Mouse (Mus musculus) MEL (cell line): ENCODE measurements around the gene Skp2. TPM values are rescaled to one million over a fixed set of nuclear protein-coding genes. Genes with fewer than 3 reads are reported as not detected.
A peak's percentile ranks its signal among the peaks of the same experiment; 100 is the strongest.

Experiments used
- DNase-seq: peaks from one replicate; pipeline ENCODE4 v3.0.0; 2011; ENCODE audit warnings: low read depth, low spot score
- H3K27ac ChIP-seq: 2 replicates; pipeline ENCODE4 v1.5.1; 2012; ENCODE audit warnings: low read depth, mild to moderate bottlenecking, control low read depth, low read length, moderate library complexity; ENCODE audit not compliant: control insufficient read depth
- H3K27me3 ChIP-seq, 2 experiments: fragments of 150-350 bp in 1 of 2; sonication (generic) in 1 of 2; 2 replicates each; pipeline ENCODE4 v1.6.1; 2012; ENCODE audit warnings: low read length in 2 of 2, mild to moderate bottlenecking in 2 of 2, improper control_type of control experiment in 1 of 2, moderate library complexity in 1 of 2; ENCODE audit not compliant: insufficient read depth in 2 of 2, control insufficient read depth in 1 of 2
- H3K36me3 ChIP-seq, 2 experiments: 2 replicates each; pipeline ENCODE4 v1.6.1; 2012 to 2014; ENCODE audit warnings: low read length in 2 of 2, improper control_type of control experiment in 1 of 2, inconsistent platforms in 1 of 2, mild to moderate bottlenecking in 1 of 2; ENCODE audit not compliant: insufficient read depth in 2 of 2, control insufficient read depth in 1 of 2
- H3K4me1 ChIP-seq, 2 experiments: fragments of 150-350 bp in 1 of 2; sonication (generic) in 1 of 2; 2 replicates each; pipeline ENCODE4 v1.6.1; 2012; ENCODE audit warnings: low read length in 2 of 2, improper control_type of control experiment in 1 of 2, mild to moderate bottlenecking in 1 of 2; ENCODE audit not compliant: insufficient read depth in 2 of 2, control insufficient read depth in 1 of 2
- H3K4me3 ChIP-seq, 2 experiments: fragments of 150-350 bp in 1 of 2; sonication (generic) in 1 of 2; 2 replicates each; pipeline ENCODE4 v1.5.1; 2012; ENCODE audit warnings: low read depth in 2 of 2, low read length in 2 of 2, mild to moderate bottlenecking in 2 of 2, moderate library complexity in 2 of 2, control low read depth in 1 of 2, improper control_type of control experiment in 1 of 2; ENCODE audit not compliant: control insufficient read depth in 1 of 2, insufficient read depth in 1 of 2
- H3K79me2 ChIP-seq: 2 replicates; pipeline ENCODE4 v1.6.1; 2012; ENCODE audit warnings: mild to moderate bottlenecking, low read length, moderate library complexity; ENCODE audit not compliant: control insufficient read depth, poor library complexity, insufficient read depth
- H3K9ac ChIP-seq: 2 replicates; pipeline ENCODE4 v1.6.1; 2012; ENCODE audit warnings: low read depth, mild to moderate bottlenecking, control low read depth, low read length, moderate library complexity; ENCODE audit not compliant: control insufficient read depth, poor library complexity, severe bottlenecking
- H3K9me3 ChIP-seq: fragments of 150-350 bp; sonication (generic); replicated peaks from 2 replicates; pipeline ENCODE4 v1.6.1; 2012; ENCODE audit warnings: mild to moderate bottlenecking, low read length, improper control_type of control experiment, moderate library complexity; ENCODE audit not compliant: insufficient read depth
- CHD1 ChIP-seq: IDR thresholded peaks from 2 replicates; pipeline ENCODE4 v1.6.1; 2012; ENCODE audit warnings: low read depth, mild to moderate bottlenecking, inconsistent platforms, low read length, improper control_type of control experiment
- CTCF ChIP-seq, 3 experiments: IDR thresholded peaks in 2 of 3; conservative IDR thresholded peaks in 1 of 3; 2 replicates each; pipeline ENCODE4 v1.5.1; 2011 to 2012; ENCODE audit warnings: low read length in 3 of 3, low read depth in 2 of 3, mild to moderate bottlenecking in 2 of 3, improper control_type of control experiment in 1 of 3, inconsistent platforms in 1 of 3, mixed read lengths in 1 of 3, moderate library complexity in 1 of 3; ENCODE audit not compliant: control insufficient read depth in 1 of 3, insufficient read depth in 1 of 3, poor library complexity in 1 of 3, severe bottlenecking in 1 of 3
- E2F4 ChIP-seq: IDR thresholded peaks from 2 replicates; pipeline ENCODE4 v1.6.1; 2011; ENCODE audit warnings: low read depth, low read length, improper control_type of control experiment, borderline replicate concordance
- ETS1 ChIP-seq: IDR thresholded peaks from 2 replicates; pipeline ENCODE4 v1.6.1; 2012; ENCODE audit warnings: low read depth, mild to moderate bottlenecking, inconsistent platforms, low read length, improper control_type of control experiment, moderate library complexity
- GABPA ChIP-seq: IDR thresholded peaks from 2 replicates; pipeline ENCODE4 v1.6.1; 2012; ENCODE audit warnings: low read depth, mild to moderate bottlenecking, inconsistent platforms, low read length, improper control_type of control experiment, moderate library complexity
- GATA1 ChIP-seq: IDR thresholded peaks from 2 replicates; pipeline ENCODE4 v1.6.1; 2011; ENCODE audit warnings: low read depth, low read length, improper control_type of control experiment
- KAT2A ChIP-seq: conservative IDR thresholded peaks from 2 replicates; pipeline ENCODE4 v1.6.1; 2012; ENCODE audit warnings: low read depth, low read length, improper control_type of control experiment, inconsistent platforms
- MAX ChIP-seq: IDR thresholded peaks from 2 replicates; pipeline ENCODE4 v1.6.1; 2011; ENCODE audit warnings: low read length, improper control_type of control experiment
- MAZ ChIP-seq: IDR thresholded peaks from 2 replicates; pipeline ENCODE4 v1.6.1; 2012; ENCODE audit warnings: low read depth, mild to moderate bottlenecking, inconsistent platforms, low read length, improper control_type of control experiment
- MYB ChIP-seq: IDR thresholded peaks from 2 replicates; pipeline ENCODE4 v1.6.1; 2011; ENCODE audit warnings: mild to moderate bottlenecking, low read depth, low read length, improper control_type of control experiment
- MYC ChIP-seq: IDR thresholded peaks from 2 replicates; pipeline ENCODE4 v1.6.1; 2011; ENCODE audit warnings: low read depth, mild to moderate bottlenecking, low read length, improper control_type of control experiment, moderate library complexity
- NRF1 ChIP-seq: IDR thresholded peaks from 2 replicates; pipeline ENCODE4 v1.6.1; 2014; ENCODE audit warnings: low read depth, mild to moderate bottlenecking, inconsistent platforms, low read length, improper control_type of control experiment, moderate library complexity; ENCODE audit not compliant: poor library complexity, insufficient read depth, severe bottlenecking
- POLR2A ChIP-seq, 2 experiments: IDR thresholded peaks; 2 replicates each; pipeline ENCODE4 v1.6.1; 2011 to 2012; ENCODE audit warnings: low read length in 2 of 2, mild to moderate bottlenecking in 2 of 2, control low read depth in 1 of 2, improper control_type of control experiment in 1 of 2, low read depth in 1 of 2, moderate library complexity in 1 of 2; ENCODE audit not compliant: control insufficient read depth in 1 of 2, insufficient read depth in 1 of 2, poor library complexity in 1 of 2
- POLR2AphosphoS2 ChIP-seq: IDR thresholded peaks from 2 replicates; pipeline ENCODE4 v1.6.1; 2011; ENCODE audit warnings: low read length, improper control_type of control experiment
- POLR2AphosphoS5 ChIP-seq: IDR thresholded peaks from 2 replicates; pipeline ENCODE4 v1.6.1; 2012; ENCODE audit warnings: low read depth, borderline replicate concordance, mild to moderate bottlenecking, inconsistent platforms, low read length, moderate library complexity, mixed read lengths
- RCOR1 ChIP-seq: IDR thresholded peaks from 2 replicates; pipeline ENCODE4 v1.6.1; 2012; ENCODE audit warnings: low read depth, mild to moderate bottlenecking, inconsistent platforms, low read length, improper control_type of control experiment
- SIN3A ChIP-seq: IDR thresholded peaks from 2 replicates; pipeline ENCODE4 v1.6.1; 2012; ENCODE audit warnings: low read length, improper control_type of control experiment, inconsistent platforms
- TBP ChIP-seq: IDR thresholded peaks from 2 replicates; pipeline ENCODE4 v1.8.0; 2011; ENCODE audit warnings: low read depth, low read length, improper control_type of control experiment
- UBTF ChIP-seq: IDR thresholded peaks from 2 replicates; pipeline ENCODE4 v1.6.1; 2012; ENCODE audit warnings: low read depth, mild to moderate bottlenecking, inconsistent platforms, low read length, improper control_type of control experiment, moderate library complexity, borderline replicate concordance; ENCODE audit not compliant: insufficient read depth
- USF1 ChIP-seq: IDR thresholded peaks from 2 replicates; pipeline ENCODE4 v1.6.1; 2014; ENCODE audit warnings: low read depth, mild to moderate bottlenecking, inconsistent platforms, low read length, improper control_type of control experiment, moderate library complexity
- ZC3H11A ChIP-seq: IDR thresholded peaks from 2 replicates; pipeline ENCODE4 v1.6.1; 2012; ENCODE audit warnings: low read depth, mild to moderate bottlenecking, inconsistent platforms, low read length, improper control_type of control experiment
- ZKSCAN1 ChIP-seq: IDR thresholded peaks from 2 replicates; pipeline ENCODE4 v1.6.1; 2012; ENCODE audit warnings: low read depth, mild to moderate bottlenecking, inconsistent platforms, low read length, improper control_type of control experiment, moderate library complexity
- ZMIZ1 ChIP-seq: IDR thresholded peaks from 2 replicates; pipeline ENCODE4 v1.6.1; 2012; ENCODE audit warnings: low read depth, mild to moderate bottlenecking, inconsistent platforms, low read length, improper control_type of control experiment, moderate library complexity
- polyA plus RNA-seq, 2 experiments: library from polyadenylated mRNA; stranded (reverse) in 1 of 2; unstranded in 1 of 2; fragments of >175 nt in 1 of 2; fragments of >200 nt in 1 of 2; gene quantifications; 2 replicates each; pipeline versions ENCODE4 v1.2.1 to v1.2.4; 2012; ENCODE audit warnings: low replicate concordance in 2 of 2, low read depth in 1 of 2; ENCODE audit not compliant: insufficient read length in 2 of 2, insufficient read depth in 1 of 2, missing spikeins in 1 of 2
- total RNA-seq: library from RNA; depleted of rRNA; stranded (reverse); fragments of 300-350 nt; gene quantifications from 2 replicates; pipeline ENCODE4 v1.2.3, GENCODE M21; 2012; rRNA removed

Skp2 gene
- total RNA-seq: 40.2 and 46.9 TPM in 2 replicates
- 10 to 100 TPM in 1 of 2 experiments, not detected in 1; 61.4 TPM for polyA plus RNA-seq

GRCm38 (mm10) chr15:9155325-9155724 is at the start of gene Skp2:
TSS of gene Skp2 (minus strand) at chr15:9155425.
- Histone ChIP-seq H3K79me2 (no peaks in the 10 kb centered on the region), H3K36me3 (peaks cover 0 to 18% of the 10 kb centered on the region in 2 experiments; a peak in 3 of 4 replicates), H3K27ac (no peak within 1 kb of the TSS), H3K4me3 (no peak within 1 kb of the TSS), H3K9ac (no peak within 1 kb of the TSS), H3K9me3 (no peaks in the 10 kb centered on the region), H3K4me1 (no peaks in the 10 kb centered on the region), H3K27me3 (no peaks in the 10 kb centered on the region)
- TF ChIP-seq UBTF: no peak
- no peak for TF ChIP-seq POLR2AphosphoS5
- TF ChIP-seq MYB: no peak
- no peak for TF ChIP-seq E2F4
- no peak for TF ChIP-seq ZMIZ1
- no peak for TF ChIP-seq POLR2A (IDR thresholded peaks at IDR 0.05; ENCODE audit: control insufficient read depth in 1 of 2, insufficient read depth in 1 of 2, low read depth in 1 of 2, low read length in 2 of 2, poor library complexity in 1 of 2)
- TF ChIP-seq MYC: no peak
- no peak for TF ChIP-seq GATA1
- no peak for TF ChIP-seq ZC3H11A
- TF ChIP-seq ZKSCAN1: no peak
- TF ChIP-seq RCOR1: no peak
- no peak for TF ChIP-seq SIN3A
- TF ChIP-seq TBP: no peak
- no peak for TF ChIP-seq MAX
- no peak for TF ChIP-seq POLR2AphosphoS2
- TF ChIP-seq NRF1: no peak
- no peak for TF ChIP-seq KAT2A
- TF ChIP-seq CHD1: no peak
- TF ChIP-seq ETS1: no peak
- no peak for TF ChIP-seq GABPA
- DNase-seq: no peak

DNA sequence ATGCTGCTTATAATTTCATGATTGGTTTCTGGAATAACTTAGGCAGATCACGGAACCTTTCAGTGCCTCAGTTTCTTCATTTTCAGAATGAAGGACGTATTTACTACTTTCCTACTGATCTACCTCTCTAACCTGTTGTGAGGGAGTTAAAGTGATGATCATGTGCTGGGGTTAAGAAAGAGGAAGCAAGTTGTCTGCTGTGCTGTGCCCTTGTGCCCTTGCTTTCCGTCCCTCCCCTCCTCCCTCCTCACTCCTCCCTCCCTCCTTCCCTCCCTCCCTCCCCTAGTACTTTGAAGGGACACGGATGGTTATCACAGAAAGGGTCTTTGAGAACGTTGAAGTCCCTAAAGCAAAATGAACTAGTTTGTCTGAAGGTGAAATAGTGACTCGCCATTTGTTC is 43.2 kb upstream of the Skp2 start:
- TF ChIP-seq CTCF (IDR thresholded peaks at IDR 0.05 in 2 of 3, conservative IDR thresholded peaks at IDR 0.05 in 1 of 3; ENCODE audit: control insufficient read depth in 1 of 3, insufficient read depth in 1 of 3, low read depth in 2 of 3, low read length in 3 of 3, poor library complexity in 1 of 3, severe bottlenecking in 1 of 3) (no peak), RCOR1 (no peak), MAZ (0 out of 2 replicates have a peak, but pooled peaks have one; percentile 55), USF1 (peak; percentile 66), MYB (no peak)
- TF ChIP-seq, all 39 proteins: peak for 2
- no peaks in the 10 kb centered on the region for H3K79me2 ChIP-seq
- peak; percentile 65 for DNase-seq
- no peaks in the 10 kb centered on the region for H3K27me3 ChIP-seq
- no peak overlapping the region for H3K27ac ChIP-seq
- H3K36me3 ChIP-seq: peaks cover 7 to 8% of the 10 kb centered on the region in 2 experiments
- H3K9me3 ChIP-seq: no peaks in the 10 kb centered on the region
- H3K4me1 ChIP-seq: peaks cover 0 to 4% of the 10 kb centered on the region in 2 experiments; a peak in 2 of 4 replicates
- H3K9ac ChIP-seq: no peak overlapping the region
- H3K4me3 ChIP-seq: no peak overlapping the region
